ENCODE assay signal across 23 mouse cellular contexts in the genomic region with DNA sequence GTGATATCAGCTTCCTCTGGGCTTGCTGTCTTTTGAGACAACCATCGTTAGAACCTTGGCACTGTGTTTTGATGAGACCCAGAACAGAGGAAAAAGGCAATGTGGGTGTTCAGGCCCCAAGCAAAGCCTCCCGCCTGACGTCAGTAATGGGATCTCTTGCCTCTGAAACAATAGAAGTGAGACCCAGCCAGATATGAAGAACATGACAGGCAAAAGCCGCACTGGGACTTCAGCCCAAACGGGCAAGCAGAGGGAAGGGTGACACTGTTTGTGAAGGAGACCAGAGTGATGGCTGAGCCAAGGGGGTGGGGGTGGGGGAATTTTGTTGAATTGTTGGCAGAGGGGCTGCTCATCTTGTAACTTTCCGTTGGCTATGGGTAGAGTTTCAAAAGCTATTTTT. TPM values are rescaled to one million over a fixed set of nuclear protein-coding genes. Genes with fewer than 3 reads are reported as not detected.
DNase-seq lines count a peak whose midpoint lies in the region; ATAC-seq and TF ChIP-seq lines count a peak whose summit lies in the region.
"Had no signal": no experiment of that assay in that cellular context is flagged by ENCODE, and none has a peak within 500 bp of the region (broad histone marks: within the 10 kb centered on the region; RNA-seq: fewer than 3 reads in every experiment).

No protein-coding gene starts in this region.

- no peaks in the 10 kb centered on the region for H3K4me1 ChIP-seq in forebrain, embryonic 14.5 days (ENCODE audit: control insufficient read depth, insufficient read depth, low read length)
- no peaks in the 10 kb centered on the region for H3K4me1 ChIP-seq in forebrain, embryonic 15.5 days
- H3K4me1 ChIP-seq in hindbrain, postnatal 0 days (ENCODE audit: insufficient read depth, low read length) = no peaks in the 10 kb centered on the region
- H3K4me1 ChIP-seq in hindbrain, embryonic 14.5 days (replicated peaks; ENCODE audit: control insufficient read depth, insufficient read depth, low read length) = no peaks in the 10 kb centered on the region
- H3K4me1 ChIP-seq in lung, postnatal 0 days (ENCODE audit: insufficient read depth, low read depth, low read length) = no peaks in the 10 kb centered on the region
- no peaks in the 10 kb centered on the region for H3K4me1 ChIP-seq in stomach, postnatal 0 days (replicated peaks; ENCODE audit: control insufficient read depth, insufficient read depth)
- H3K4me1 ChIP-seq: forebrain, embryonic 13.5 days; limb, embryonic 13.5 days; neural tube, embryonic 13.5 days had no signal

- DNase-seq in forebrain, embryonic 14.5 days (ENCODE audit: low spot score) = peak; percentile 16
- DNase-seq in hindbrain, postnatal 0 days (ENCODE audit: low spot score) = peak; percentile 8
- DNase-seq in hindbrain, embryonic 14.5 days (ENCODE audit: low spot score) = no peak
- no peak for DNase-seq in lung, postnatal 0 days (ENCODE audit: low spot score)
- DNase-seq in lung, postnatal 36 days = no peak
- no peak for DNase-seq in stomach, postnatal 0 days (ENCODE audit: low spot score)
- DNase-seq: adrenal gland, postnatal 36 days; cerebellum, adult 2 months; gastrocnemius, postnatal 36 days; liver, embryonic 13.5 days; midbrain, embryonic 14.5 days; spleen, adult 18-20 months; thymus, postnatal 36 days had no signal

- TF ChIP-seq CTCF in hindbrain, postnatal 0 days (IDR thresholded peaks at IDR 0.05; ENCODE audit: low read depth) = no peak
- TF ChIP-seq CTCF in lung, postnatal 0 days (IDR thresholded peaks at IDR 0.05) = no peak
- TF ChIP-seq CTCF in stomach, postnatal 0 days (IDR thresholded peaks at IDR 0.05; ENCODE audit: low read depth) = no peak

- TF ChIP-seq EP300 in lung, postnatal 0 days (IDR thresholded peaks at IDR 0.05) = no peak
- TF ChIP-seq EP300 in stomach, postnatal 0 days (optimal IDR thresholded peaks at IDR 0.05) = no peak

- WGBS in forebrain, embryonic 14.5 days = 39% methylated on average over 6 of the region's 6 CpGs
- whole genome bisulfite sequencing in forebrain, embryonic 15.5 days = 40% methylated on average over 6 of the region's 6 CpGs
- 40% methylated on average over 6 of the region's 6 CpGs for WGBS in hindbrain, postnatal 0 days
- 72% methylated on average over 6 of the region's 6 CpGs for WGBS in hindbrain, embryonic 14.5 days
- 47% methylated on average over 6 of the region's 6 CpGs for WGBS in lung, postnatal 0 days
- WGBS in stomach, postnatal 0 days = 40% methylated on average over 6 of the region's 6 CpGs

- H3K9me3 ChIP-seq in forebrain, embryonic 14.5 days (replicated peaks; ENCODE audit: control insufficient read depth, low read length) = no peaks in the 10 kb centered on the region
- no peaks in the 10 kb centered on the region for H3K9me3 ChIP-seq in forebrain, embryonic 15.5 days
- H3K9me3 ChIP-seq in hindbrain, postnatal 0 days (ENCODE audit: low read length) = no peaks in the 10 kb centered on the region
- H3K9me3 ChIP-seq in hindbrain, embryonic 14.5 days (ENCODE audit: control insufficient read depth, low read length) = no peaks in the 10 kb centered on the region
- H3K9me3 ChIP-seq in lung, postnatal 0 days (ENCODE audit: low read length) = no peaks in the 10 kb centered on the region
- no peaks in the 10 kb centered on the region for H3K9me3 ChIP-seq in stomach, postnatal 0 days (ENCODE audit: control insufficient read depth, low read length)
- H3K9me3 ChIP-seq: G1E; liver, embryonic 13.5 days; neural tube, embryonic 13.5 days had no signal

- ATAC-seq in forebrain, embryonic 14.5 days = no peak
- ATAC-seq in forebrain, embryonic 15.5 days (replicated peaks) = no peak
- no peak for ATAC-seq in hindbrain, postnatal 0 days
- no peak for ATAC-seq in hindbrain, embryonic 14.5 days (ENCODE audit: low FRiP score)
- ATAC-seq in lung, postnatal 0 days = peak; percentile 41; the same call in 1 of the 2 replicates
- peak; percentile 28; the same call in 1 of the 2 replicates for ATAC-seq in stomach, postnatal 0 days (ENCODE audit: low FRiP score, low TSS enrichment)
- no peak for ATAC-seq in erythroblast, adult 5-6 weeks (replicated peaks; ENCODE audit: low FRiP score, poor library complexity, severe bottlenecking)
- ATAC-seq: CD4-positive, CD25-positive, alpha-beta regulatory T cell, adult 4 months; forebrain, embryonic 13.5 days; inflammation-experienced regulatory T-cells, adult 6 months had no signal

- H3K27me3 ChIP-seq in forebrain, embryonic 14.5 days (replicated peaks; ENCODE audit: control insufficient read depth, insufficient read depth, low read length) = no peaks in the 10 kb centered on the region
- no peaks in the 10 kb centered on the region for H3K27me3 ChIP-seq in forebrain, embryonic 15.5 days
- no peaks in the 10 kb centered on the region for H3K27me3 ChIP-seq in hindbrain, postnatal 0 days (ENCODE audit: insufficient read depth, low read length)
- no peaks in the 10 kb centered on the region for H3K27me3 ChIP-seq in hindbrain, embryonic 14.5 days (ENCODE audit: control insufficient read depth, insufficient read depth, low read length)
- H3K27me3 ChIP-seq in lung, postnatal 0 days (replicated peaks; ENCODE audit: insufficient read depth, low read length) = no peaks in the 10 kb centered on the region
- H3K27me3 ChIP-seq in stomach, postnatal 0 days (ENCODE audit: control insufficient read depth, insufficient read depth, low read length) = no peaks in the 10 kb centered on the region
- H3K27me3 ChIP-seq: forebrain, embryonic 13.5 days; heart, embryonic 13.5 days; limb, embryonic 13.5 days; liver, embryonic 13.5 days; neural tube, embryonic 13.5 days had no signal

- H3K36me3 ChIP-seq in forebrain, embryonic 14.5 days (ENCODE audit: control insufficient read depth, insufficient read depth, low read length) = no peaks in the 10 kb centered on the region
- no peaks in the 10 kb centered on the region for H3K36me3 ChIP-seq in forebrain, embryonic 15.5 days
- H3K36me3 ChIP-seq in hindbrain, postnatal 0 days (ENCODE audit: insufficient read depth, low read length) = no peaks in the 10 kb centered on the region
- H3K36me3 ChIP-seq in hindbrain, embryonic 14.5 days (replicated peaks; ENCODE audit: control insufficient read depth, insufficient read depth) = no peaks in the 10 kb centered on the region
- no peaks in the 10 kb centered on the region for H3K36me3 ChIP-seq in lung, postnatal 0 days (ENCODE audit: insufficient read depth, low read length)
- H3K36me3 ChIP-seq in stomach, postnatal 0 days (ENCODE audit: control insufficient read depth, insufficient read depth, low read length) = no peaks in the 10 kb centered on the region
- H3K36me3 ChIP-seq: G1E; heart, embryonic 13.5 days; limb, embryonic 13.5 days; liver, embryonic 13.5 days; neural tube, embryonic 13.5 days had no signal

- H3K4me2 ChIP-seq in forebrain, embryonic 14.5 days (ENCODE audit: low read length) = no peak overlapping the region
- H3K4me2 ChIP-seq in forebrain, embryonic 15.5 days (replicated peaks) = no peak overlapping the region
- H3K4me2 ChIP-seq in hindbrain, postnatal 0 days (ENCODE audit: low read depth, low read length) = no peak overlapping the region
- no peak overlapping the region for H3K4me2 ChIP-seq in hindbrain, embryonic 14.5 days (replicated peaks)
- no peak overlapping the region for H3K4me2 ChIP-seq in lung, postnatal 0 days (replicated peaks; ENCODE audit: low read depth, low read length)
- no peak overlapping the region for H3K4me2 ChIP-seq in stomach, postnatal 0 days (replicated peaks; ENCODE audit: low read depth)
- H3K4me2 ChIP-seq: forebrain, embryonic 13.5 days; heart, embryonic 13.5 days; limb, embryonic 13.5 days; liver, embryonic 13.5 days; neural tube, embryonic 13.5 days had no signal

- no peak overlapping the region for H3K27ac ChIP-seq in forebrain, embryonic 14.5 days (ENCODE audit: low read depth, low read length)
- H3K27ac ChIP-seq in forebrain, embryonic 15.5 days (replicated peaks) = no peak overlapping the region
- H3K27ac ChIP-seq in hindbrain, postnatal 0 days = no peak overlapping the region
- H3K27ac ChIP-seq in hindbrain, embryonic 14.5 days = no peak overlapping the region
- no peak overlapping the region for H3K27ac ChIP-seq in lung, postnatal 0 days (ENCODE audit: low read length)
- H3K27ac ChIP-seq in stomach, postnatal 0 days (replicated peaks) = no peak overlapping the region
- H3K27ac ChIP-seq: forebrain, embryonic 13.5 days; heart, embryonic 13.5 days; limb, embryonic 13.5 days; liver, embryonic 13.5 days; neural tube, embryonic 13.5 days had no signal

- no peak overlapping the region for H3K9ac ChIP-seq in forebrain, embryonic 14.5 days (ENCODE audit: low read length)
- H3K9ac ChIP-seq in forebrain, embryonic 15.5 days (replicated peaks) = no peak overlapping the region
- H3K9ac ChIP-seq in hindbrain, postnatal 0 days (replicated peaks; ENCODE audit: low read length) = no peak overlapping the region
- no peak overlapping the region for H3K9ac ChIP-seq in hindbrain, embryonic 14.5 days
- H3K9ac ChIP-seq in lung, postnatal 0 days (replicated peaks; ENCODE audit: low read depth) = no peak overlapping the region
- H3K9ac ChIP-seq in stomach, postnatal 0 days (ENCODE audit: low read length) = no peak overlapping the region
- H3K9ac ChIP-seq: forebrain, embryonic 13.5 days; heart, embryonic 13.5 days; limb, embryonic 13.5 days; liver, embryonic 13.5 days; neural tube, embryonic 13.5 days had no signal

- no peak overlapping the region for H3K4me3 ChIP-seq in forebrain, embryonic 14.5 days (ENCODE audit: low read depth, low read length)
- H3K4me3 ChIP-seq in forebrain, embryonic 15.5 days = no peak overlapping the region
- H3K4me3 ChIP-seq in hindbrain, postnatal 0 days (ENCODE audit: low read length) = no peak overlapping the region
- H3K4me3 ChIP-seq in hindbrain, embryonic 14.5 days (replicated peaks; ENCODE audit: low read length) = no peak overlapping the region
- H3K4me3 ChIP-seq in lung, postnatal 0 days (ENCODE audit: low read depth, low read length) = no peak overlapping the region
- H3K4me3 ChIP-seq in stomach, postnatal 0 days (ENCODE audit: low read depth, low read length) = no peak overlapping the region
- H3K4me3 ChIP-seq: erythroblast, embryonic 14.5 days; forebrain, embryonic 13.5 days; heart, embryonic 13.5 days; limb, embryonic 13.5 days; liver, embryonic 13.5 days; neural tube, embryonic 13.5 days had no signal

RNA-seq across cellular contexts. Expression of a gene that starts 26.2 kb away (rescaled TPM):
- polyA plus RNA-seq in forebrain, embryonic 14.5 days (2014; fragmentation: Nextera tagmentation; extraction: Ambion mirVana) = 217 and 221 TPM in 2 replicates
- 206 and 208 TPM in 2 replicates for polyA plus RNA-seq in forebrain, embryonic 15.5 days (2015; fragmentation: Nextera tagmentation; extraction: Ambion mirVana)
- total RNA-seq in hindbrain, postnatal 0 days (2014; rRNA removed) = 122 and 126 TPM in 2 replicates
- 187 and 189 TPM in 2 replicates for polyA plus RNA-seq in hindbrain, postnatal 0 days (2015; fragmentation: Nextera tagmentation; extraction: Ambion mirVana)
- 202 and 238 TPM in 2 replicates for polyA plus RNA-seq in hindbrain, embryonic 14.5 days (2014; fragmentation: Nextera tagmentation; extraction: Ambion mirVana)
- 40.4 and 48.1 TPM in 2 replicates for polyA plus RNA-seq in lung, postnatal 0 days (2015; fragmentation: Nextera tagmentation; extraction: Ambion mirVana)
- 35.7 and 37.8 TPM in 2 replicates for polyA plus RNA-seq in stomach, postnatal 0 days (2015; fragmentation: Nextera tagmentation; extraction: Ambion mirVana)
- total RNA-seq in erythroblast, adult 5-6 weeks (2015; ENCODE audit: low replicate concordance) = 4.2 and 20.9 TPM in 2 replicates
- 47.5 and 61.2 TPM in 2 replicates for total RNA-seq in erythroblast, adult 5-6 weeks (2017; ENCODE audit: low replicate concordance)

RNA-seq across cellular contexts. Expression of a gene that starts 50.8 kb away (rescaled TPM):
- 13.6 and 19.2 TPM in 2 replicates for polyA plus RNA-seq in forebrain, embryonic 14.5 days (2014; fragmentation: Nextera tagmentation; extraction: Ambion mirVana)
- polyA plus RNA-seq in forebrain, embryonic 15.5 days (2015; fragmentation: Nextera tagmentation; extraction: Ambion mirVana) = 21.1 and 21.2 TPM in 2 replicates
- 33.6 and 72.6 TPM in 2 replicates for total RNA-seq in hindbrain, postnatal 0 days (2014; rRNA removed)
- polyA plus RNA-seq in hindbrain, postnatal 0 days (2015; fragmentation: Nextera tagmentation; extraction: Ambion mirVana) = 22.8 and 23.5 TPM in 2 replicates
- polyA plus RNA-seq in hindbrain, embryonic 14.5 days (2014; fragmentation: Nextera tagmentation; extraction: Ambion mirVana) = 28.5 and 29.6 TPM in 2 replicates
- polyA plus RNA-seq in lung, postnatal 0 days (2015; fragmentation: Nextera tagmentation; extraction: Ambion mirVana) = 10.9 and 14.2 TPM in 2 replicates
- 7.9 and 8.5 TPM in 2 replicates for polyA plus RNA-seq in stomach, postnatal 0 days (2015; fragmentation: Nextera tagmentation; extraction: Ambion mirVana)
- 2.7 and 4.2 TPM in 2 replicates for total RNA-seq in erythroblast, adult 5-6 weeks (2015; ENCODE audit: low replicate concordance)
- total RNA-seq in erythroblast, adult 5-6 weeks (2017; ENCODE audit: low replicate concordance) = 1.8 and 3.7 TPM in 2 replicates

Comparison
In these comparisons a context has a peak if more than half of its experiments do, and no peak if none do; other contexts are left out.
1. DNase-seq: peak in forebrain, embryonic 14.5 days (single experiment) and hindbrain, postnatal 0 days (single experiment); none in hindbrain, embryonic 14.5 days (single experiment), lung, postnatal 0 days (single experiment), lung, postnatal 36 days (single experiment) and stomach, postnatal 0 days (single experiment).
2. ATAC-seq: peak in lung, postnatal 0 days (single experiment) and stomach, postnatal 0 days (single experiment); none in forebrain, embryonic 14.5 days (single experiment), forebrain, embryonic 15.5 days (single experiment), hindbrain, postnatal 0 days (single experiment), hindbrain, embryonic 14.5 days (single experiment) and erythroblast, adult 5-6 weeks (single experiment).